Mouse (Mus musculus) neutrophil, adult 5-6 weeks (primary cell): ENCODE measurements around the gene Cacng6. TPM values are rescaled to one million over a fixed set of nuclear protein-coding genes. Genes with fewer than 3 reads are reported as not detected.

ENCODE experiments used
- ATAC-seq: fragments of 151-379, 151-347 bp; 2 replicates; pipeline ENCODE4 v1.8.0; 2017; ENCODE audit warnings: mild to moderate bottlenecking, moderate TSS enrichment; ENCODE audit not compliant: insufficient number of reproducible peaks, poor library complexity, low FRiP score, severe bottlenecking; ENCODE audit errors: extremely low read depth
- total RNA-seq: library from RNA; stranded (forward); fragments of 200-1000 nt; gene quantifications from 2 replicates; pipeline ENCODE4 v1.2.3, GENCODE M21; 2017

The Cacng6 gene
- total RNA-seq, 1 experiment from 2014 or later: not detected

DNA sequence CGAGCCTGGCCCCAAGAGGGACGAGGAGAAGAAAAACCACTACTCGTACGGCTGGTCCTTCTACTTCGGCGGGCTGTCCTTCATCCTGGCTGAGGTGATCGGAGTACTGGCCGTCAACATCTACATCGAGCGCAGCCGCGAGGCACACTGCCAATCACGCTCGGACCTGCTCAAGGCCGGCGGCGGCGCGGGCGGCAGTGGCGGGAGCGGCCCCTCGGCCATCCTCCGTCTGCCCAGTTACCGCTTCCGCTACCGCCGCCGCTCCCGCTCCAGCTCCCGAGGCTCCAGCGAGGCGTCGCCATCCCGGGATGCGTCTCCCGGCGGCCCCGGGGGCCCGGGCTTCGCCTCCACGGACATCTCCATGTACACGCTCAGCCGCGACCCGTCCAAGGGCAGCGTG, 9.1 kb upstream of the Cacng6 start:
- no peak for ATAC-seq

GRCm38 (mm10) chr7:3415378-3415777, 8.6 kb upstream of the Cacng6 start:
- no peak for ATAC-seq

DNA sequence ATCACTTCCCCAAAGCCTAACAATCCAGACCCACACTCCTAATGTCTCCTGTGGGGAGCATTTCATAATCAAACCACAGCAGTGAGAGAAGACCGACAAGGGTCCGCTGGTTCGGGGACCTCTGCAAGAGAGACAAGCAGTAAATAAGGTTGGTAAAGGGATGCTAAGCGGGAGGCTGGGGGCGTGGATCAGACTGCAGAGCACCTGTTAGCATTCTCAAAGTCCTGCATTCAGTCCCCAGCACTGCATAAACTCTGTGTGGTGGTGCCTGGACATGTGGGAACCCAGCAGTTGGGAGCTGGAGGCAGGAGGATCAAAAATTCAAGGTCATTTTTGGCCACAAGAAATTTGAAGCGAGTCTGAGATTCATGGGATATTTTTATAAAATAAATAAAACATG, 4.1 kb upstream of the Cacng6 start:
- no peak for ATAC-seq

GRCm38 (mm10) chr7:3420466-3420865, 3.5 kb upstream of the Cacng6 start:
- no peak for ATAC-seq

DNA sequence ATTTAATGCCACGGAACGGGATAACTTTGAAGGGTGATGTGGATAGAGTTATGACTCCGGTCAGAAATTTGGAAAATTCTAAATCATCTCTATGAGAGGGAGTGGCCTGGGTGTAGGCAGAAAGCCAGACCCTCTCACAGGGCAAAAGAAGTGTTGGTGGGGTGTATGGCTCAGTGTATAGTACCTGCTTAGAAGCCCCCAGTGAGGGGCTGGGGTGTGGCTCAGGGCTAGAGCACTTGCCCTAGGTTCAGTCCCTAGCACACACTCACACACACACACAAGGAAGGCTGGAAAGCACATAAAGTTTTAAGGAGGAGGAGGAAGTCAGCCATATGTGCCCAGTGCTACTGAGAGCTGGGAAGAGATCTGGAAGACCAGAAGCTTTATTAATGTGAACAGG, 2.7 kb upstream of the Cacng6 start:
- ATAC-seq: no peak

DNA sequence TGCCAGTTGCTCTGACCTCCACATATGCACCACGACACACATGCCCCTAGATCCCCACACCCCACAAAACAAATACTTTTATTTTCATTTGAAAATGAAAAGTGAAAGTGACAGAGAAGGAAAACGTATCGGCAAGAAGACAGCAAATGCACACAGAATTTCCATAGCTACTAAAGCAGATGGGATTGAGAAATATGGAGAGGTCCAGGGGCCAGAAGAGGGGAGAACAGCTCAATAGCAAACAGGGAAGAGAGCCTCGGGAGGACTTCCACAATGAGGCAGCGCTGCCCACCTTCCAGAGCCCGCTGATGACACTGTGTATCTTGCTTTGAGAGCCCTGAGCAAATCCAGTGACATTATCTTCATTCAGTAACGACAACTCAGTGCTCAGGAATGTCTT, 1.9 kb upstream of the Cacng6 start:
- ATAC-seq: no peak

DNA sequence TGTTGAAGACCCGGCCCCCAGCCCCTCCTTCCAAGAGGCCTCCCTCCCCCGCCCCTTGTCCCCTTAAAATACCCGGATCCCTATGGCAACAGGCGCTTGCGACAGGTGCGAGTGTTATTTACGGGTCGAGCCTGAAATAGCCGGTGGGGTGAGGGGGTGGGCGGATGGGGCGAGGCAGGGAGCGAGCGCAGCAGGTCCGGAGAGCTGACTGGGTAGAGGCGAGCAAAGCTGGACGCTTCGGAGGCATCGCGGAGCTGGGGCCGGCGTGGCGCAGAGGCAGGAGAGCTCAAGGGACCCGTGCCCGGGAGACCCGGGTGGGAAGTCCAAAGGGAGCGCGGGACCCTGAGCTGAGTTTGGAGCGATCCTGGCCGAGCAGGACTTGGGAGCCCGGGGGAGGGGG, 565 bp upstream of the Cacng6 start:
- no peak for ATAC-seq

GRCm38 (mm10) chr7:3425141-3425540, 1.1 kb downstream of the Cacng6 start:
- no peak for ATAC-seq

DNA sequence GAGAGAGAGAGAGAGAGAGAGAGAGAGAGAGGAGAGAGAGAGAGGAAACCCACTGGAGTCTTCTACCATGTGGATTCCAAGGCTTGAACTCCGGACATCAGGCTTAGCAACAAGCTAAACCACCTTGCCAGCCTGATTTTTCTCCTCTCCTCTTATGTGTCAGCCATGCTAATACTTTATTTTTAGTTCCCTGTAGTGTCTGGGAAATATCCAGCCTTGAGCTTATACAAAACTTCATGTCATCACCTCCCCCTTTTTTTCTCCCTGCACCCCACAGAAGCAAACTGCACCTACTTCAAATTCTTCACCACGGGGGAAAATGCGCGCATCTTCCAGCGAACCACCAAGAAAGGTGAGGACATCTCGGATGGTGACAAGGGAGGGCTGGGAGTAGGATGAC, 6.2 kb downstream of the Cacng6 start:
- no peak for ATAC-seq

DNA sequence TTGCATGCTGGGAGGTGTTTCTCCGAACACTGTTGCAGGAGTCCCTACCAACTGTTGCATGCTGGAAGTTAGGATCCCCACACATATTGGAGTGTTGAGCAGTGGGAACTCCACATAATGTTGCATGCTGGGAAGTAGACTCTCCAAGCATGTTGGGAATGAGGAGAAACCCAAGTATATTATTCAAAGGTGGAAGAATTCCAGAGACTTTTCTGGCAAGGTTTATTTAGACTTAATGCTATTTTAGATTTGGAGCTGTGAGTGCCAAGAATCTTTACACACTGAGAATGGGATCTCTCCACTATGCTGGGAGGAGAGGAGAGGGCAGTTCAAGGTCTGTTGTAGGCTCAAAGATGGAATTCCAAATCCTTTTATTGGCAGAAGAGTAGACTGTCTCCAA, 8.1 kb downstream of the Cacng6 start:
- ATAC-seq: no peak

- ATAC-seq: no peak
These were observed 13.9 kb downstream of the Cacng6 start for GRCm38 (mm10) chr7:3437941-3438340.

- ATAC-seq: no peak
These were observed 16.0 kb downstream of the Cacng6 start for GRCm38 (mm10) chr7:3439984-3440383.

- no peak for ATAC-seq
These were observed 16.5 kb downstream of the Cacng6 start for GRCm38 (mm10) chr7:3440526-3440925.

GRCm38 (mm10) chr7:3442476-3443062, 18.6 kb downstream of the Cacng6 start:
- peak; percentile 85 for ATAC-seq

GRCm38 (mm10) chr7:3444678-3445077, 20.7 kb downstream of the Cacng6 start:
- ATAC-seq: no peak

DNA sequence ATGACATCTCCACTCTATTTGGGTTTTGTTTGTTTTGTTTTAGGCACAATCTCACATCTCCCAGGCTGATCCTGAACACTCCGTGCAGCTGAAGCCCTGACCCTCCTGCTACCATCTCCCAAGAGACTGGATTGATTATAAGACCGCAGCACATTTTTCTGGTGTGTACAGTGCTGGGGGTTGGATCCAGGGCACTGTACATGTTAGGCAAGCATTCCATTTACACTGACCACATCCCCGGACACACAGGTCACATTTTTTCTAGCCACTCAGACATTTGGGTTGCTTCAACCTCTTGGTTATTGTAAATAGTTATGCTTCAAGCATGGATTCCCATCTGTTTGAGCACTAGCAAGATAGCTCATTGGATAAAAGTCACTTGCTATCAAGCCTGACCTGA, 22.6 kb downstream of the Cacng6 start:
- no peak for ATAC-seq

- no peak for ATAC-seq
These were observed 23.0 kb downstream of the Cacng6 start for GRCm38 (mm10) chr7:3447026-3447425.

GRCm38 (mm10) chr7:3448737-3449454, 24.9 kb downstream of the Cacng6 start:
- ATAC-seq: 0 out of 2 replicates have a peak, but pooled peaks have one; percentile 46

- no peak for ATAC-seq
These were observed 26.7 kb downstream of the Cacng6 start for GRCm38 (mm10) chr7:3450671-3451070.

GRCm38 (mm10) chr7:3451161-3451560, 27.2 kb downstream of the Cacng6 start:
- ATAC-seq: no peak
